Mouse (Mus musculus) macrophage (primary cell): ENCODE results near the gene Gng5. TPM values are rescaled to one million over a fixed set of nuclear protein-coding genes. Genes with fewer than 3 reads are reported as not detected.
A peak's percentile ranks its signal among the peaks of the same experiment; 100 is the strongest.

Experiments used
- H3K27ac ChIP-seq: fragments of 350-480 bp; formaldehyde crosslinking; 2 replicates; pipeline ENCODE4 v1.9.0; 2021
- H3K36me3 ChIP-seq: fragments of 350-480 bp; formaldehyde crosslinking; 2 replicates; pipeline ENCODE4 v1.9.0; 2021; ENCODE audit errors: inconsistent target
- H3K4me3 ChIP-seq: fragments of 350-480 bp; formaldehyde crosslinking; 2 replicates; pipeline ENCODE4 v1.9.0; 2021; ENCODE audit errors: inconsistent target
- H3K79me2 ChIP-seq: fragments of 350-480 bp; formaldehyde crosslinking; 2 replicates; pipeline ENCODE4 v1.9.0; 2021; ENCODE audit errors: inconsistent target
- WGBS: methylation state at CpG from one replicate; pipeline ENCODE4 v1.1.7; 2026; ENCODE audit warnings: inconsistent platforms; ENCODE audit not compliant: missing documents; 5-methylcytosine and 5-hydroxymethylcytosine counted together
- polyA plus RNA-seq: library from polyadenylated mRNA; stranded (reverse); fragments of 250-400 nt; gene quantifications from 3 replicates; pipeline ENCODE4 v1.2.4, GENCODE M21; 2018; ENCODE audit warnings: inconsistent platforms
- total RNA-seq, 78 experiments: library from RNA; depleted of rRNA; stranded (reverse); fragments of 250-400 nt; gene quantifications; 1 replicate in 9 of 78; 2 replicates in 24 of 78; 3 replicates in 43 of 78; 4 replicates in 2 of 78; pipeline ENCODE4 v1.2.4; 2018; ENCODE audit warnings: inconsistent platforms in 56 of 78

The Gng5 gene
- total RNA-seq (2018; cell fraction: chromatin; rRNA removed) = 10 to 100 TPM; 18.5 to 59.6 (median 37.4) TPM
- 100 to 1,000 TPM; 368 to 688 (median 489) TPM for total RNA-seq (2018; cell fraction: cytosol; rRNA removed)
- total RNA-seq (2018; cell fraction: nucleus; rRNA removed) = 100 to 1,000 TPM in 11 of 26 experiments, 10 to 100 TPM in 15; 27.6 to 151 (median 92.5) TPM
- polyA plus RNA-seq = 567 to 673 TPM (median 599 TPM) in 3 replicates

- Histone ChIP-seq H3K36me3 (peaks cover 6% of the 10 kb centered on the region; the same call in 1 of the 2 replicates), H3K27ac (peak within 1 kb of the TSS; percentile 88), H3K79me2 (peaks cover 46% of the 10 kb centered on the region), H3K4me3 (peak within 1 kb of the TSS; percentile 89)
- under 1% methylated on average over 69 of the region's 88 CpGs for WGBS
Measured at GRCm38 (mm10) chr3:146499431-146500002, at the start of gene Gng5, which contains the start of gene Spata1. TSS of gene Gng5 (plus strand) at chr3:146499807. TSS of gene Spata1 (minus strand) at chr3:146499753.

GRCm38 (mm10) chr3:146450371-146450841 lies 49.2 kb upstream of the Gng5 start:
- Histone ChIP-seq H3K36me3 (peaks cover 6% of the 10 kb centered on the region; the same call in 1 of the 2 replicates), H3K79me2 (peaks cover 20% of the 10 kb centered on the region; the same call in 1 of the 2 replicates), H3K27ac (peak overlapping the region; percentile 72), H3K4me3 (peak overlapping the region; percentile 46)
- under 1% methylated on average over 28 of the region's 29 CpGs for WGBS

DNA sequence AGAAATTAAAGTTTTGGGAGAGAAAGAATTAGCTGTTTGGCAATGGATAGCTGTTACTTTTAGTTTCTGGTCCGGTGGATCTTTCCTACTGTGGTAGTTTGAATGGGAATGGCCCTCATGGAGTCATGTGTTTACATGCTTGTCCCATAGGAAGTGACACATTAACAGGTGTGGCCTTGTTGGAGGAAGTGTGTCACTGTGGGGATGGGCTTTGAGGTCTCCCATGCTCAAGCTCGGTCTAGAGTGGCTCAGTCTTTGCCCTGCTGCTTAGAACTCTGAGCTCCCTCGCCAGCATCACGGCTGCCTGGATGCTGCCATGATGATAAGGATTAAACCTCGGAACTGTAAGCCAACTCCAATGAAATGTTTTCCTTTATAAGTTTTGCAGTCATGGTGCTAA lies 48.2 kb upstream of the Gng5 start:
- Histone ChIP-seq H3K27ac (no peak overlapping the region), H3K36me3 (peaks cover 15% of the 10 kb centered on the region), H3K79me2 (peaks cover 20% of the 10 kb centered on the region; the same call in 1 of the 2 replicates), H3K4me3 (no peak overlapping the region; the same call in 1 of the 2 replicates)
- WGBS = 88% methylated on average over 5 of the region's 5 CpGs

DNA sequence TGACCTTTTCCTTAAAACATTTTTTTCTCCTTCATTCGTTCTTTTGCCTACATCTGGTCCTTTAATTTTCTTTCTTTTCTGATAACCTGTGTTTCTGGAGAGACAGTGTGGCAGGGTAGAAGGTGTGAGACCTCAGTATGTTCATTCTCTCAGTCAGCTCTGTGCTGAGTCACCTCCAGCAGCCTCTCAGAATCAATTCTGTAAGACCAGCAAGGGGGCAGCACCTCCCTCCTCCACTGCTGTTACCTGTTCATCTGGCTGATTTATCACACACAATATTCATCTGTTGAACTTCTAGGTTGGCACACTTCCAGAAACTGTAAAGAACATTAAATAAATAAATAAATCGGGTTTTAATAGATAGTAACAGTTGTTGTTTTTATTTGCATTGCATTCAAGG lies 36.7 kb upstream of the Gng5 start:
- Histone ChIP-seq H3K27ac (no peak overlapping the region), H3K79me2 (no peaks in the 10 kb centered on the region), H3K4me3 (no peak overlapping the region), H3K36me3 (peaks cover 4% of the 10 kb centered on the region; the same call in 1 of the 2 replicates)
- 80% methylated on average over 2 of the region's 2 CpGs for WGBS

DNA sequence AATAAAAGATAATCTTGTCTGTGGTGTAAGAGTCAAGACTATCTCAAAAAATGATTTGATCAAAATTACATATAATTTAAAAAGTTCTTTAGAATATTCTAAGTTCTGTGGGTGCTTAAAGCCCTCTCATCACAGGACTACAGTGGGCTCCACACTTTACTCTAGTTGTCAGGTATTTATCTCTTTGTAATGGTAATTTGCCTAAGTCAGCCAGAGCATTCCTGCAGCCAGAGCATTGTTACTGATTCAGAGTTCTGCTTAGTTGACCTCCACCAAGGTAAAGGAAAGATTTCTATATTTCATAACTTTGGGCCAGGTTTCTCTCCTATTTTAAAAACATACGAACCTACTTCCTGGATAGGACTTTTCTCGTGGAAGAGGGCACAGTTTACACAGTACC lies 30.4 kb upstream of the Gng5 start:
- no peak overlapping the region for H3K27ac ChIP-seq
- H3K36me3 ChIP-seq = no peaks in the 10 kb centered on the region
- 96% methylated on average over 2 of the region's 2 CpGs for WGBS
- no peaks in the 10 kb centered on the region for H3K79me2 ChIP-seq
- no peak overlapping the region for H3K4me3 ChIP-seq

DNA sequence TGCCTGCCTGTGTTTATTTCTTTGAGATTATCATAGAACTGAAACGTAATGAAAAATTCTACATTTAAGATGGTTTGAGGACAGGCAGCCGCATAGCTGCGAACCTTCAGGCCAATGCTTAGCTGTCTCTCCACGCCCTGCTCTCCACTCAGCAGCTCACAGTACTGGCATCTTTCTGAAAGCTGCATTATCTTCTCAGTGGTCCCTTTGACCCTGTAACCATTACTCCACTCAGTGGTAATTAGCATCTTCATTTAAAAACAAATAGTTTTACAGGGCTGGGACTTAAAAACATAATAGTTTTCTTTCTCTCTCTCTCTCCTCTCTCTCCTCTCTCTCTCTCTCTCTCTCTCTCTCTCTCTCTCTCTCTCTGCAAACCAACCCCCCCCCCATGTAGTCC lies 26.9 kb upstream of the Gng5 start:
- no peak overlapping the region for H3K4me3 ChIP-seq

GRCm38 (mm10) chr3:146473741-146474140 lies 25.9 kb upstream of the Gng5 start:
- no peak overlapping the region for H3K27ac ChIP-seq
- no peak overlapping the region for H3K4me3 ChIP-seq
- H3K79me2 ChIP-seq = no peaks in the 10 kb centered on the region
- H3K36me3 ChIP-seq = no peaks in the 10 kb centered on the region

More for the DNA sequence above, 26.9 kb upstream of the Gng5 start:
- Histone ChIP-seq H3K79me2 (no peaks in the 10 kb centered on the region), H3K36me3 (no peaks in the 10 kb centered on the region), H3K27ac (no peak overlapping the region)
- 97% methylated on average over 4 of the region's 4 CpGs for WGBS

GRCm38 (mm10) chr3:146474428-146474827 lies 25.2 kb upstream of the Gng5 start:
- Histone ChIP-seq H3K36me3 (no peaks in the 10 kb centered on the region), H3K27ac (no peak overlapping the region), H3K79me2 (no peaks in the 10 kb centered on the region), H3K4me3 (no peak overlapping the region)
- WGBS = 87% methylated on average over 3 of the region's 3 CpGs

GRCm38 (mm10) chr3:146482044-146482443 lies 17.6 kb upstream of the Gng5 start:
- no peaks in the 10 kb centered on the region for H3K36me3 ChIP-seq
- H3K27ac ChIP-seq = no peak overlapping the region
- no peak overlapping the region for H3K4me3 ChIP-seq
- H3K79me2 ChIP-seq = no peaks in the 10 kb centered on the region
- WGBS = 73% methylated on average over 2 of the region's 2 CpGs

DNA sequence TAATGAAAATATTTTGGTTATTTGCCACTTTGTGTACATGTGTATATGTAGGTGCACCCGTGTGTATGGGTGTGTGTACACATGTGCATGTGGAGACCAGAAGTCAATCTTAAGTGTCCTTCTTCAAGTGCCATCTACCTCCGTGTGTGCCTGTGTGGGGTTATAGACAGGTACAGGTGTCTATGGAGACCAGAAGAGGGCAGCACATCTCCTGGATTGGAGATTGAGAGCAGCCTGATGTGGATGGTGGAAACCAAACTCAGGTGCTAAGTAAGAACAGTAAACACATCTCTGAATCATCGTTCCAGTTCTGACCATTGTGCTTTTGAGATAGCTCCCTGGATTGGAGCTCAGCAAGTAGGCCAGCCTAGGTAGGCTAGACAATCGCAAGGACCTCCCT lies 13.1 kb upstream of the Gng5 start:
- Histone ChIP-seq H3K4me3 (no peak overlapping the region), H3K27ac (no peak overlapping the region), H3K79me2 (no peaks in the 10 kb centered on the region), H3K36me3 (no peaks in the 10 kb centered on the region)
- 97% methylated on average over 4 of the region's 4 CpGs for WGBS

DNA sequence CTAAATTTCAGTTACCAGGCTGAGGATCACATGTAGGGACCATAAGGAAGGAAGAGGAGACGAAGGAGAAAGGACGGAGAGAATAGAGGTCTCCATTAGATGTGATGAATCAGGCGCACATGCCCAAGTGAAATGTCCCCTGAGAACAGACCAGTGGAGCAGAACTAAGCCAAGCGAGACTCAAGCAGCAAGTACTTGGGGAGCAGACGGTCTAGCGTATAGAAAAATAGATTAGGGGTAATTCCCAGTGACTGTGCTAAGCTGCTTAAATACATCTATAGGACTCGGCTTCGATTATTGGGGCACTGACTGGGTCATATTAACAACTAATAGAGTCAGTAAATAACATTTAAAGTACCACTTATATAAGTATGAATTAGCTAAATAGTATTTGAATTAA lies 4.7 kb upstream of the Gng5 start:
- H3K79me2 ChIP-seq = no peaks in the 10 kb centered on the region
- no peaks in the 10 kb centered on the region for H3K36me3 ChIP-seq
- no peak overlapping the region for H3K4me3 ChIP-seq
- H3K27ac ChIP-seq = no peak overlapping the region
- 92% methylated on average over 7 of the region's 8 CpGs for WGBS

DNA sequence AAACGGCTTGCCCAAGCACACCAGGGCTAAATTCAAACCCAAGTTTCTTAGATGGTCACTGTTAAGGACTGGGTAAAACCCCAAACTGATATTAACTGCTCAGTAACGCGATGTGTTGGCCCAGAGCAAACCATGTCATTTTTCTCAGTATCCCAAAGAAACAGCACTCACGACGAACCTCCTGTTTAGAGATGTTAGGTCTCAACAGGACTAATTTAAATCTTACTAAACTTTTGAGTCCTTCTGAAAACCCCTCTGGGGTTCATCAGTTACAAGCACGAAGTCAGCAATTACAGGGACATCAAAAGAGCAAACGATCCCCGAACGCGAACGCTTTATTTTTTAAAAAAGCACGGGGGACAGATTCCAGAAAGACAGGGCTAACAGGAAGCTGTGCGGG lies 618 bp upstream of the Gng5 start:
- H3K27ac ChIP-seq = peak overlapping the region; percentile 48
- WGBS = 1% methylated on average over 12 of the region's 13 CpGs

GRCm38 (mm10) chr3:146500003-146500809 lies 599 bp downstream of the Gng5 start:
- Histone ChIP-seq H3K79me2 (peaks cover 53% of the 10 kb centered on the region), H3K4me3 (peak overlapping the region; percentile 89), H3K27ac (peak overlapping the region; percentile 88), H3K36me3 (peaks cover 11% of the 10 kb centered on the region; the same call in 1 of the 2 replicates)
- 1% methylated on average over 52 of the region's 57 CpGs for WGBS

More for the DNA sequence above, 618 bp upstream of the Gng5 start:
- peak overlapping the region; percentile 45 for H3K4me3 ChIP-seq
- H3K36me3 ChIP-seq = peaks cover under 1% of the 10 kb centered on the region; the same call in 1 of the 2 replicates
- peaks cover 40% of the 10 kb centered on the region for H3K79me2 ChIP-seq

GRCm38 (mm10) chr3:146500810-146501201 lies 1.2 kb downstream of the Gng5 start:
- WGBS = 13% methylated on average over 5 of the region's 5 CpGs
- Histone ChIP-seq H3K4me3 (peak overlapping the region; percentile 89), H3K36me3 (peaks cover 15% of the 10 kb centered on the region; the same call in 1 of the 2 replicates), H3K27ac (peak overlapping the region; percentile 88), H3K79me2 (peaks cover 59% of the 10 kb centered on the region)
